Mouse (Mus musculus) bone marrow, adult 2 months (tissue): Measurements from ENCODE around the gene Pde7b. TPM values are rescaled to one million over a fixed set of nuclear protein-coding genes. Genes with fewer than 3 reads are reported as not detected.

Source experiments
- H3K27ac ChIP-seq: fragments of 200-500 bp; 2 replicates; pipeline ENCODE4 v1.5.1; 2012; ENCODE audit warnings: low read depth, mild to moderate bottlenecking, control low read depth, inconsistent platforms, low read length; ENCODE audit not compliant: control insufficient read depth, poor library complexity, insufficient read depth
- H3K4me1 ChIP-seq: fragments of 200-500 bp; 2 replicates; pipeline ENCODE4 v1.6.1; 2011; ENCODE audit warnings: low read length; ENCODE audit not compliant: control insufficient read depth, insufficient read depth
- H3K4me3 ChIP-seq: fragments of 200-500 bp; replicated peaks from 2 replicates; pipeline ENCODE3; 2011; ENCODE audit warnings: mild to moderate bottlenecking, low read depth, low read length, control low read depth; ENCODE audit not compliant: control insufficient read depth
- CTCF ChIP-seq: fragments of 200-500 bp; IDR thresholded peaks from 2 replicates; pipeline ENCODE4 v1.5.1; 2011; ENCODE audit warnings: low read length, control low read depth; ENCODE audit not compliant: control insufficient read depth, insufficient read depth
- POLR2A ChIP-seq: fragments of 200-500 bp; IDR thresholded peaks from 2 replicates; pipeline ENCODE4 v1.6.1; 2011; ENCODE audit warnings: low read depth, mild to moderate bottlenecking, control low read depth, low read length, borderline replicate concordance; ENCODE audit not compliant: control insufficient read depth
- WGBS: fragments of 180-500 bp; shearing (Covaris S2); methylation state at CpG from one replicate; pipeline ENCODE4 v1.1.7; 2018; 5-methylcytosine and 5-hydroxymethylcytosine counted together
- polyA plus RNA-seq: library from polyadenylated mRNA; stranded (reverse); fragments of >200 nt; gene quantifications from 2 replicates; pipeline ENCODE4 v1.2.4, GENCODE M21; 2011; ENCODE audit warnings: low replicate concordance; ENCODE audit not compliant: missing spikeins, insufficient read depth, insufficient read length

Gene Pde7b
- polyA plus RNA-seq, 1 experiment = 1.8 TPM

DNA sequence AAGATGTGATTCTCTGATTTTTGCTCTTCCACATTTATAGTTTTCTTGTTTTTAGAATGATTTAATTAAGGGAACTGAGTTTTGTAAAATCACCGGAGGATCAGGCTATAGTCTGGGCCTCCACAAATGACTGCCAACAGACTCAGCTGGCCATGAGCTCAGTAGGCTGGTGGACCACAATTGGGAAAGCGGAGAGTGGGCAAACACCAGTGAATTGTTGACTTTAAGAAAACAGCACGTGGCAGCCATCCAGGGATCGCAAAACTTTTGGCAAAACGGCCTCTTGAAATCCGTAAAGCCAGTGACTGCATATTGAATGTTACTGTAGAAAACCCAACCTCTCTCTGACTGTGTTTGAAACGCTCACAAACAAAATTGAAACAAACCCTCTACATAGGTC is 94.8 kb downstream of the Pde7b start:
- WGBS = 80% methylated on average over 7 of the region's 7 CpGs
- no peaks in the 10 kb centered on the region for H3K4me1 ChIP-seq
- H3K4me3 ChIP-seq = no peak overlapping the region
- TF ChIP-seq CTCF (no peak), POLR2A (no peak)
- H3K27ac ChIP-seq = no peak overlapping the region

DNA sequence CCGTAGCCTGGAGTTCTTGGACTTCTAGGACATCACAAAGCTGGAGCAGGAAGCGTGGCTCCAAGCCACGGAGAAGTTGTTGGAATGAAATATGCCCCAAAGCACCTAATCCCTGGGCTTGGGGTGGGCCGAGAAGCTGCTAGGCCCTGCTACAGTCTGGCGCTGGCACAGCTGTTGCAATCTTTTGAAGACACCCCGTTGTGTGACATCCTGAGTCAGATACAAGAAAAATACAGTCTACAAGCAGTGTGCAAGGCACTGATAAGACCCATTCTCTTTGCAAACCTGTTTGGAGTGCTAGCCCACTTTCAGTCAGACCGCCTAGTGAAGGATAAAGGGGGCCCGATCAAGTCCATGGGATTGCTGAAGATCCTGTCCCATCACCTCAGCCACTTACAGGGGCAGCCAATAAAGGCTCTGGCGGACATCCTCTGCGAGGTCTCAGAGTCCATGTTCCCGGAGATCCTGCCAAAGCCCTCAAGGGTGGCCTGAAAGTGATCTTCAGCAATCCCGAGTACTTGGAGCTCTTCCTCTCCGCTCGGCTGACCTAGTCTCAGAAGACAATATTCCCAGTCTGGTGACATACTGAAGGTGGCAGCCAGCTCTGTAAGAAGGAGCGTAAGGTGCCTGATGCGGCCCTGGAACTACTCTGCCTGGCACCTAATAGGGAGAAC is 99.0 kb downstream of the Pde7b start:
- H3K4me3 ChIP-seq = no peak overlapping the region
- WGBS = 75% methylated on average over 16 of the region's 16 CpGs
- H3K4me1 ChIP-seq = no peaks in the 10 kb centered on the region
- no peak overlapping the region for H3K27ac ChIP-seq
- TF ChIP-seq CTCF = no peak
- TF ChIP-seq POLR2A = no peak

DNA sequence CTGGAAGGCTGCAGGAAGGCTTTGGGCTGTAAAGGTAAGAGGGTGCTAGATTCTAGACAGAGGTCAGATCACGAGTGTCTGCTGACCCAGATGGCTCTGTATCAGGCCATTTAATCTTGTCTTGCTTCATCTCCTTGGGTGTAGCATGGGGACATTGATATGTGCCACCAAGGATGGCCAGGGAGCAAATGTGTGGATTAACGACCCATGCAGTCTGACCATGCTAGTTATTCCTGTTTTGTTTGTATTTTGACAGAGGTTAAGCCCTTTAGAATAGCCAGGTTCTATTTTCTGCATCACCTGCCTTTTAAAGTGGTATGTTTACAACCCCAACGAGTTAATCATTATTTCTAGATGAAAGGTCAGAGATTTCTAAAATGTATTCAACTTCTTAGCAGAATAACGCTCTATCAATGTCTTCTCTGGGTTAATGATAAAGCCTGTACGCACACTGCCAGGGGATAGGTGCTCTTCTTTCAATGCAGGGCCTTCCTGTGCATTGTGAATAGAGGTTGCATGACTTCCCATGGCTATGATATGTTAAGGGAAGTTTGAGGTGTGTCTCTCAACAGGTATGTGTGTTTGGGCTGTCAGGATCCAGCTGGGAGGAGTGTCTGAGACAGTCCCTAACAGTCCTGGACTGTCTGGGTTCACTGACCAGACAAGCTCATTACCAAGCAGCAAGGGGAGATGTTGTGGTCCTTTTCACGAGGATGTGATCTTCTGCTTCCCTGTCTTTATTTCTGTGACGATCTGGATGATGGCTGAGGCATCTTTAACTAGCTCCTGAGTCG is 103.0 kb downstream of the Pde7b start:
- H3K4me3 ChIP-seq = no peak overlapping the region
- H3K4me1 ChIP-seq = no peaks in the 10 kb centered on the region
- WGBS = 82% methylated on average over 8 of the region's 8 CpGs
- no peak for TF ChIP-seq POLR2A
- no peak for TF ChIP-seq CTCF
- no peak overlapping the region for H3K27ac ChIP-seq

DNA sequence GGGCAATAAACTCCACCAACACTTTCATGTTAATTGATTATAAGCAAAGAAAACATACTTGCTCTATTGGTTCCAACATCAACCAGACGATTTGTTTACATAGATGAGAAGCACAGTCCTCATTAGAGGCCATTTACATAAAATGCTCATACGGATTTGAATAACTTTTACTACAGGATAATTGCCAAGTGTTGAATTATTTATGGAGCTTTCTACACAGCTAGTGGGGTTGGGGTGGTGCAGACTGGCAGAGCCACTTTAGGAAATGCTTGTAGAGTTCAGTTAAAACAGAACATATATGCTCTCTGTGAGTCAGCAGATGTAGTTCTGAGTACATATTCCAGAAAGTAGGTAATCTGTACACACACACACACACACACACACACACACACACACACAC is 118.9 kb downstream of the Pde7b start:
- WGBS = 81% methylated on average over 2 of the region's 2 CpGs
- TF ChIP-seq POLR2A = no peak
- no peak for TF ChIP-seq CTCF

DNA sequence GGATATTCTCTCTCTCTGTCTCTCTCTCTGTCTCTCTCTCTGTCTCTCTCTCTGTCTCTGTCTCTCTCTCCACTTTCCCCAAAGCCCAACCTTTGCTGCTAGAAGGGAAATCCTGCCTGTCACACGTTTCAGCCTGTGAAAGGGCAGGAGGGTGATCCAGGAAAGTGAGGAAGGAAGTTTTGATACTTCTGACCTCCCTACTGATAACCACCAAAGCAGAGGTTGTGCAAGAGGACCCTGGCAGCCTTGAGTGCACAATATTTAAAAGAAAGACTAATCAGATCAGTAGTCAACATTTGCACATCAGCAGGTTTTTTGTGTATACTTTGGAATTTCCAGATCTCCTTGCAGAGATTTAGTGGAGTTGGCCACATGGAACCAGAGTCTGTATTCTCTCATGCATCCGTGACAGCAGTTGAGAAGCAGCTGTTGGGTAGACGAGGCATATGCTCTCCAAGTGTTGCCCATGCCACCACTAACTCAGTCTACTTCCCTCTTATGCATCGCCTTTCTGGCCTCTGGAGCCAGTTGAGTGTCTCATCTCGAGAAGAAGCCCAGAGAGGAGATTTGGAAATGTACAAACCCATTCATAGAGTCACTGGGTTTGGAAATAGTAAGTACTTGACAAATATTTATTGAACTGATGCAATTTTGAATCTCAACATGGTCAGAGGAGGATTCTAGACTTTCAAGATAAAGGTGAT is 129.6 kb downstream of the Pde7b start:
- Histone ChIP-seq H3K4me3 (no peak overlapping the region), H3K27ac (no peak overlapping the region), H3K4me1 (peaks cover 3% of the 10 kb centered on the region)
- TF ChIP-seq POLR2A (no peak), CTCF (no peak)
- 15% methylated on average over 5 of the region's 5 CpGs for WGBS

More for the DNA sequence above, 118.9 kb downstream of the Pde7b start:
- Histone ChIP-seq H3K4me1 (no peaks in the 10 kb centered on the region), H3K27ac (no peak overlapping the region), H3K4me3 (no peak overlapping the region)

DNA sequence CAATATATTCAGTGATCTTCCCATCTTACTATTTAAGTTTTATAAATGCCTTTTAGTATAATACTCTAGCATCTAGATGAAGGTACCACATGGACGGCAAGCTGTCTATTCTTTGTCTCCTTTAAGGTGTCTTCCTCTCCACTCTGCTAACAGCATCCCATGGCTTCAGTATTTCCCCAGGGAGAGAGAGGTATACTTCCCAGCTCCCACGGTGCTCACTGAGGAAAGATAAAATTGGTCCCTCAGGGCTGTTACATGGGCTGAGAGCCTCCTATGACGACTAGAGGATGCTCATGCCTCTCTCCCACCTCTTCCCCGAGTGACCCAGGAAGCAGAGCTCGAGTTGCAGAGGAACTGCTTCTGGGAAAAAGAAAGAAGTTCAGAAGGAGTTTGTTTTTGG is 130.9 kb downstream of the Pde7b start:
- TF ChIP-seq POLR2A (no peak), CTCF (no peak)
- Histone ChIP-seq H3K27ac (no peak overlapping the region), H3K4me3 (no peak overlapping the region), H3K4me1 (peaks cover 3% of the 10 kb centered on the region)
- 54% methylated on average over 5 of the region's 5 CpGs for WGBS

DNA sequence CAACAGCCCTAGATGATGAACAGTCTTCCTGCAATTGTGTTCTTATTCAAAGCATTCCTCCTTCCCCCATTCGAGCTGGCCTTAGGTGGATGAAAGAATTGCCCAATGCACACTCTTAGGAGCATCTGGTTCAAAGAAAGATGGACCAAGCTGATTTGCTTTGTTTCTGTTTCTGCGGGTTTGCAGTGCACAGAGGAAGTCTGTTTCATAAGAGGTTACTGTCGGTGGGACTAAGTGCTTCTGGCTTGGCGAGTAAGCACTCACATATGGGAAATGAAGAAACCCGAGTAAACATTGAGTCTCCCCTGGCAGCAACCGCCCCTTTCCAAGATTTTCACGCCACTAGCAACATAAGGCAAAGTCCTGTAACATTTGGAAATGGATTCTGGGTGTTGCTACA is 134.8 kb downstream of the Pde7b start:
- peaks cover 2% of the 10 kb centered on the region for H3K4me1 ChIP-seq
- H3K27ac ChIP-seq = no peak overlapping the region
- 2% methylated on average over 7 of the region's 7 CpGs for WGBS
- H3K4me3 ChIP-seq = no peak overlapping the region
- no peak for TF ChIP-seq POLR2A
- TF ChIP-seq CTCF = no peak

DNA sequence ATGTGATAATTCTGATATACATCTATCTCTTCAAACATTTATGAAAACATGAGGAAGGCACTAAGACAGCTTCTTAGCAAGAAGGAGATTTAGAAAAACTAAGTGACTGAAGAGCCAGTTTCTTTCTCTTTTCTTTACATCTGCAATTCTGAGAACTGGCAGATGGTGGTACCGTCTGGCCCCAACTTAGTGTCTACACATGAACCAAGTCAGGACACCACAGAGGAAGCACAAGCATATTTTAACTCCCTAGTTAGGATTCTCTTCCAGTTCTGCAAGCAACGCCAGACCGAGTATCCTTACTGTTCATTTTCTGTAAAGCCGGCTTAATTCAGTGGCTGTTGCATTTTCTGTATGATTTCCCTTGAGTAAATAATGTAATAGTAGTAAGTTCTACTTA is 138.9 kb downstream of the Pde7b start:
- no peak overlapping the region for H3K4me3 ChIP-seq
- H3K27ac ChIP-seq = no peak overlapping the region
- WGBS = 70% methylated on average over 4 of the region's 4 CpGs
- no peaks in the 10 kb centered on the region for H3K4me1 ChIP-seq
- TF ChIP-seq POLR2A (no peak), CTCF (no peak)
